Mouse (Mus musculus) forebrain, embryonic 16.5 days (tissue): Measurements from ENCODE around the gene Tubgcp5. TPM values are rescaled to one million over a fixed set of nuclear protein-coding genes. Genes with fewer than 3 reads are reported as not detected.
"Not testable (repeated sequence)": the region's sequence is repeated elsewhere in the genome, so short reads cannot be mapped to it uniquely, and the experiment has no call there.

Experiments used
- ATAC-seq: fragments of 200-750 bp; cut with Nextera tagmentation; 2 replicates; pipeline ENCODE4 v1.8.0; 2017; ENCODE audit warnings: mild to moderate bottlenecking, moderate library complexity
- H3K27ac ChIP-seq: fragments of 300-500 bp; sonication (generic); 2 replicates; pipeline ENCODE4 v1.5.1; 2014; ENCODE audit warnings: low read length, control low read depth
- H3K27me3 ChIP-seq: fragments of 300-500 bp; sonication (generic); replicated peaks from 2 replicates; pipeline ENCODE4 v1.6.1; 2014; ENCODE audit warnings: low read length; ENCODE audit not compliant: control insufficient read depth, insufficient read depth
- H3K36me3 ChIP-seq: fragments of 300-500 bp; sonication (generic); 2 replicates; pipeline ENCODE4 v1.6.1; 2014; ENCODE audit not compliant: control insufficient read depth, insufficient read depth
- H3K4me1 ChIP-seq: fragments of 300-500 bp; sonication (generic); replicated peaks from 2 replicates; pipeline ENCODE4 v1.6.1; 2014; ENCODE audit warnings: low read length; ENCODE audit not compliant: control insufficient read depth, insufficient read depth
- H3K4me2 ChIP-seq: fragments of 300-500 bp; sonication (generic); 2 replicates; pipeline ENCODE4 v1.6.1; 2014; ENCODE audit warnings: mild to moderate bottlenecking, low read length, control low read depth
- H3K4me3 ChIP-seq: fragments of 300-500 bp; sonication (generic); replicated peaks from 2 replicates; pipeline ENCODE4 v1.5.1; 2014; ENCODE audit warnings: mild to moderate bottlenecking, low read length, control low read depth
- H3K9ac ChIP-seq: fragments of 300-500 bp; sonication (generic); replicated peaks from 2 replicates; pipeline ENCODE4 v1.6.1; 2014; ENCODE audit warnings: low read depth, low read length, control low read depth
- H3K9me3 ChIP-seq: fragments of 300-500 bp; sonication (generic); 2 replicates; pipeline ENCODE4 v1.6.1; 2016; ENCODE audit warnings: low read length; ENCODE audit not compliant: control insufficient read depth
- WGBS: fragments of 180-500 bp; shearing (Covaris S2); extraction: QIAGEN DNeasy Blood & Tissue Kit; methylation state at CpG from one replicate; pipeline ENCODE4 v1.1.7; 2014; 5-methylcytosine and 5-hydroxymethylcytosine counted together
- polyA plus RNA-seq: library from polyadenylated mRNA; unstranded; fragments of >200 nt; fragmentation: Nextera tagmentation; extraction: Ambion mirVana; gene quantifications from 2 replicates; pipeline ENCODE4 v1.2.1, GENCODE M21; 2015

The Tubgcp5 gene
- polyA plus RNA-seq, result 36.0 and 39.2 TPM in 2 replicates

DNA sequence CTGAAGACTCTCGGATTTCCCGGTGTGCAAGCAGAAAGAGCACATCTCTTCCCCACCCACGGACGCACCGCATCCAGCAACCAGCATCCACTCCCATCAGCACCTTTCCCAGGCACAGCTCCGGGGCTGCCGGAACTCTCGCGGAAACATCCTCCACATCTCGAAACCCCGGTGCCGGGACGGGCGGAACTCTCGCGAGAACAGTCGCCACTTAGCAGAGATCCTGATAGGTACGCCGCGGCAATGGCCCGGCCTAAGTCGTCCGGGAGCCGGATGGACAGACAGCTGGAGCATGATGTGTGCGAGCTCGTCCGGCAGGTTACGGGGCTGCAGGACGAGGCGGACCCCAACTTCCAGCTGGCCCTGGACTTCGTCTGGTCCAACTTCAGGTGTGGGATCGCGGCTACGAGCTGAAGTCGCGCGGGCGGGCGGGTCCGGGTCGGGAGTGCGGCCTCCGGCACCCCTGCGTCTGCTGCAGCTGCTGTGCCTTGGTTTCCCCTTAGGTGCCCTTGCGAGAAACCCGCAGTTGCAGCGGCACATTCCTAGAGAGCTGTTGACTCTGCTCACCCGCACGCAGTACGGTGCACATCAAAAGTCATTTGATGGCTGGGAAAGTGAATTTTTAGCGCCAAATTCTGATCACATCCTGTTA, at the start of gene Tubgcp5:
Gene Tubgcp5 (plus strand): TSS at position 203 of the 652 bp plus-strand sequence.
- peak within 1 kb of the TSS; percentile 68 for H3K27ac ChIP-seq
- H3K9ac ChIP-seq, result peak within 1 kb of the TSS; percentile 85
- peak; percentile 99 for ATAC-seq
- under 1% methylated on average over 51 of the region's 51 CpGs for WGBS
- peaks cover 15% of the 10 kb centered on the region for H3K4me1 ChIP-seq
- H3K27me3 ChIP-seq, result no peaks in the 10 kb centered on the region
- peaks cover 20% of the 10 kb centered on the region for H3K36me3 ChIP-seq
- H3K4me3 ChIP-seq, result peak within 1 kb of the TSS; percentile 80
- no peaks in the 10 kb centered on the region for H3K9me3 ChIP-seq
- peak within 1 kb of the TSS; percentile 83 for H3K4me2 ChIP-seq

GRCm38 (mm10) chr7:55744566-55745220, 49.3 kb upstream of the Tubgcp5 start:
- Histone ChIP-seq H3K4me3 (no peak overlapping the region), H3K27me3 (no peaks in the 10 kb centered on the region), H3K9ac (no peak overlapping the region), H3K4me1 (peaks cover 13% of the 10 kb centered on the region), H3K36me3 (no peaks in the 10 kb centered on the region), H3K27ac (peak overlapping the region; percentile 68), H3K9me3 (no peaks in the 10 kb centered on the region), H3K4me2 (no peak overlapping the region)
- 26% methylated on average over 10 of the region's 10 CpGs for WGBS
- peak; percentile 92 for ATAC-seq

DNA sequence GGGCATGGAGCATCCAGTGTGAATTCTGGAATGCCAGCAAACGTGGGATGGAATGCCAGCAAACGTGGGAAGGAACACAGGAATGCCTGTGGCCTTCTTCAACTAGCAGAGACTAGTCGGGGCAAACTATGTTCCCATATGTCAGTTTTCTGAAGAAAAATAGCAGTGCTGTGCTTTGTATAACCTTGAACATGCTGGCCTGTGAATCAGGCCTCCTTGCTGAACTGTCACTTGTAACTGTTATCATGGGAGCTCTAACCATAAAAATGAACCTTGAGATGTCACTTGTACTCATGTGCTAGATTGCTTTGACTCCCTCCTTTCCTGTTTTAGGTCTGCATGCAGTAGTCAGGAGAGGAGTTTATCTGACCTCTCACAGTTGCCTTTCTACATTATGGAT, 43.1 kb upstream of the Tubgcp5 start:
- Histone ChIP-seq H3K36me3 (no peaks in the 10 kb centered on the region), H3K4me2 (no peak overlapping the region), H3K9ac (no peak overlapping the region), H3K27me3 (no peaks in the 10 kb centered on the region), H3K4me3 (no peak overlapping the region), H3K27ac (no peak overlapping the region), H3K9me3 (no peaks in the 10 kb centered on the region), H3K4me1 (no peaks in the 10 kb centered on the region)
- ATAC-seq, result no peak
- whole genome bisulfite sequencing, result 76% methylated on average over 3 of the region's 3 CpGs

GRCm38 (mm10) chr7:55759346-55759745, 34.6 kb upstream of the Tubgcp5 start:
- ATAC-seq, result no peak
- Histone ChIP-seq H3K9me3 (no peaks in the 10 kb centered on the region), H3K4me2 (no peak overlapping the region), H3K4me1 (no peaks in the 10 kb centered on the region), H3K4me3 (no peak overlapping the region), H3K27ac (no peak overlapping the region), H3K36me3 (no peaks in the 10 kb centered on the region), H3K9ac (no peak overlapping the region), H3K27me3 (no peaks in the 10 kb centered on the region)
- 67% methylated on average over 3 of the region's 3 CpGs for WGBS

DNA sequence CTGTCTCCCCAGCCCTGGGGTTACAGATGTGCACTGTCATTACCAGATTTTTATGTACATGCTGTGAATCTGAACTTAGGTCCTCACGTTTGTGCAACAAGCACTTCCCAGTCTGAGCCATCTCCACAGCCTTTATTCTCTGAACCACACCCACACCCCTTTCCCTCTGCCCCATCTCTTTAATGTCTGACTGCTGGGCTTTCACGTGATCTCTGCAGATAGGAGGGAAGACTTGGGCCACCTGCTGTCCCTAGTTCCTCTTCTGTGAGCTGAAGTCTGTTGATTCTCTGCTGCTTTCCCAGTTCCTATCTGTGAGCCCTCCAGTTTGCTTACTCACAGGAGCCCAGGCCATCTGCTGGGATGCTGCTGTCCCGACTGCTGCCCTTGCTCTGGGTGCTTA, 26.0 kb upstream of the Tubgcp5 start, which contains the start of gene Siglech:
Gene Siglech (plus strand): TSS at position 253 of the 400 bp plus-strand sequence.
- Histone ChIP-seq H3K4me3 (no peak within 1 kb of the TSS), H3K27ac (no peak within 1 kb of the TSS), H3K4me1 (no peaks in the 10 kb centered on the region), H3K9ac (no peak within 1 kb of the TSS), H3K9me3 (no peaks in the 10 kb centered on the region), H3K36me3 (no peaks in the 10 kb centered on the region), H3K4me2 (no peak within 1 kb of the TSS), H3K27me3 (no peaks in the 10 kb centered on the region)
- no peak for ATAC-seq
- WGBS, result 40% methylated on average over 3 of the region's 3 CpGs

- Histone ChIP-seq H3K36me3 (no peaks in the 10 kb centered on the region), H3K27me3 (no peaks in the 10 kb centered on the region), H3K9ac (no peak overlapping the region), H3K4me3 (no peak overlapping the region), H3K4me1 (no peaks in the 10 kb centered on the region), H3K27ac (no peak overlapping the region), H3K4me2 (no peak overlapping the region), H3K9me3 (no peaks in the 10 kb centered on the region)
- 63% methylated on average over 4 of the region's 4 CpGs for WGBS
- no peak for ATAC-seq
Observed at GRCm38 (mm10) chr7:55780011-55780410, 13.9 kb upstream of the Tubgcp5 start.

- H3K4me3 ChIP-seq, result no peak overlapping the region
- no peak for ATAC-seq
- H3K4me1 ChIP-seq, result no peaks in the 10 kb centered on the region
- no peak overlapping the region for H3K27ac ChIP-seq
- WGBS, result 65% methylated on average over 3 of the region's 3 CpGs
- H3K27me3 ChIP-seq, result no peaks in the 10 kb centered on the region
- no peaks in the 10 kb centered on the region for H3K9me3 ChIP-seq
- no peaks in the 10 kb centered on the region for H3K36me3 ChIP-seq
- H3K9ac ChIP-seq, result no peak overlapping the region
- no peak overlapping the region for H3K4me2 ChIP-seq
Observed at GRCm38 (mm10) chr7:55782493-55782892, 11.5 kb upstream of the Tubgcp5 start.

DNA sequence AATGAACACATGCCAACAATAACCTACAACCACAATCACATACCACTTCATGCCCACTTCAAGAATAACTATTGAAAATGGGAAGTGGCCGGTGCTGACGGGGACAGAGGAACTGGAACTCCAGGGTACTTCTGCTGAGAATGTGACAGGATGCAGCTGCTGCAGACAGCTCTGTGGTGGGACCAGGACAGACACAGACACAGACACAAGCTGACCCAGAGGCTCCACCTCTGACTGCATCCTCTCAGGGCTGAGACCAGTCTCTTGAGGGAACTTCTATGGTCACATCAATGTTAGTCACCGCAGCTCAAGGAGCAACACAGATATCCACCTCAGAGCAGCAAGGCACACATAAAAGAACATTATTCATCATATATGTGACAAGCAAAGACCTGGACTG, 9.4 kb upstream of the Tubgcp5 start:
- no peak for ATAC-seq
- Histone ChIP-seq H3K4me3 (no peak overlapping the region), H3K27me3 (no peaks in the 10 kb centered on the region), H3K4me1 (no peaks in the 10 kb centered on the region), H3K9ac (no peak overlapping the region), H3K36me3 (no peaks in the 10 kb centered on the region), H3K4me2 (no peak overlapping the region), H3K27ac (no peak overlapping the region), H3K9me3 (no peaks in the 10 kb centered on the region)
- WGBS, result 94% methylated on average over 3 of the region's 3 CpGs

- not testable (repeated sequence) for ATAC-seq, H3K4me2 ChIP-seq, H3K9me3 ChIP-seq, H3K4me3 ChIP-seq, H3K9ac ChIP-seq, H3K27me3 ChIP-seq, H3K36me3 ChIP-seq, H3K27ac ChIP-seq
- peaks cover 15% of the 10 kb centered on the region for H3K4me1 ChIP-seq
- 95% methylated on average over 5 of the region's 5 CpGs for whole genome bisulfite sequencing
Observed at GRCm38 (mm10) chr7:55790586-55790985, 3.4 kb upstream of the Tubgcp5 start.
